Comparison of ENCODE assay signal across 8 mouse cellular contexts in genomic region chr16:91646681-91647419, GRCm38 (mm10). TPM values are rescaled to one million over a fixed set of nuclear protein-coding genes. Genes with fewer than 3 reads are reported as not detected.
DNase-seq lines count a peak whose midpoint lies in the region; ATAC-seq and TF ChIP-seq lines count a peak whose summit lies in the region.

Gene Gart, minus strand, starts transcription at chr16:91646952.

- H3K4me3 ChIP-seq in G1E (ENCODE audit: low read depth, low read length): peak within 1 kb of the TSS; percentile 83
- peak within 1 kb of the TSS; percentile 85 for H3K4me3 ChIP-seq in forebrain, postnatal 0 days (ENCODE audit: low read depth, low read length)
- H3K4me3 ChIP-seq in lung, embryonic 15.5 days: peak within 1 kb of the TSS; percentile 68

- peak within 1 kb of the TSS; percentile 99 for H3K27ac ChIP-seq in forebrain, postnatal 0 days (ENCODE audit: low read depth, low read length)
- H3K27ac ChIP-seq in lung, embryonic 15.5 days: peak within 1 kb of the TSS; percentile 99

- peak; percentile 52 for ATAC-seq in G1E (ENCODE audit: extremely low read depth, insufficient number of reproducible peaks, low FRiP score, poor library complexity, severe bottlenecking)
- ATAC-seq in forebrain, postnatal 0 days: peak; percentile 81
- ATAC-seq in lung, embryonic 15.5 days (ENCODE audit: borderline replicate concordance, extremely low read depth, low FRiP score, low TSS enrichment): peak; percentile 95

- H3K27me3 ChIP-seq in G1E (ENCODE audit: insufficient read depth, low read length): no peaks in the 10 kb centered on the region
- H3K27me3 ChIP-seq in forebrain, postnatal 0 days (ENCODE audit: insufficient read depth, low read length): no peaks in the 10 kb centered on the region
- no peaks in the 10 kb centered on the region for H3K27me3 ChIP-seq in lung, embryonic 15.5 days

- peak within 1 kb of the TSS; percentile 96 for H3K4me2 ChIP-seq in forebrain, postnatal 0 days (ENCODE audit: low read depth)
- H3K4me2 ChIP-seq in lung, embryonic 15.5 days: peak within 1 kb of the TSS; percentile 96

- peak within 1 kb of the TSS; percentile 95 for H3K9ac ChIP-seq in forebrain, postnatal 0 days
- H3K9ac ChIP-seq in lung, embryonic 15.5 days: peak within 1 kb of the TSS; percentile 84

- H3K36me3 ChIP-seq in G1E (replicated peaks): peaks cover 38% of the 10 kb centered on the region
- peaks cover 11% of the 10 kb centered on the region; the same call in 1 of the 2 replicates for H3K36me3 ChIP-seq in forebrain, postnatal 0 days (ENCODE audit: insufficient read depth)
- H3K36me3 ChIP-seq in lung, embryonic 15.5 days: peaks cover 13% of the 10 kb centered on the region

- WGBS in forebrain, postnatal 0 days: 1% methylated on average over 59 of the region's 59 CpGs
- under 1% methylated on average over 59 of the region's 59 CpGs for WGBS in lung, embryonic 15.5 days

- no peak for TF ChIP-seq CTCF in G1E (IDR thresholded peaks at IDR 0.05; ENCODE audit: low read depth, low read length)
- 0 out of 2 replicates have a peak, but pooled peaks have one; percentile 6 for TF ChIP-seq CTCF in forebrain, postnatal 0 days (IDR thresholded peaks at IDR 0.05; ENCODE audit: low read depth)

- DNase-seq in G1E (ENCODE audit: low spot score): peak; percentile 96
- peak; percentile 96 to 97 for DNase-seq in cerebellum, adult 18-20 months
- DNase-seq in forebrain, postnatal 0 days: peak; percentile 91
- peak; percentile 95 for DNase-seq in heart, postnatal 4 days
- DNase-seq in layer of hippocampus, adult 8-10 months (ENCODE audit: low spot score in 2 of 2): peak; percentile 89 to 90
- peak; percentile 91 for DNase-seq in ovary, adult 18-20 months (ENCODE audit: low spot score)
- DNase-seq in thymus, postnatal 10 days (ENCODE audit: low spot score in 2 of 2): peak; percentile 93 to 94

- H3K9me3 ChIP-seq in G1E (replicated peaks): no peaks in the 10 kb centered on the region
- H3K9me3 ChIP-seq in forebrain, postnatal 0 days (ENCODE audit: low read length): no peaks in the 10 kb centered on the region
- H3K9me3 ChIP-seq in lung, embryonic 15.5 days: no peaks in the 10 kb centered on the region

- H3K4me1 ChIP-seq in G1E (ENCODE audit: insufficient read depth, low read depth, low read length): peaks cover 39% of the 10 kb centered on the region
- peaks cover 4% of the 10 kb centered on the region; the same call in 1 of the 2 replicates for H3K4me1 ChIP-seq in forebrain, postnatal 0 days (ENCODE audit: insufficient read depth)
- H3K4me1 ChIP-seq in lung, embryonic 15.5 days: peaks cover 15% of the 10 kb centered on the region

RNA-seq across cellular contexts. Expression of gene Gart, which starts in this region (rescaled TPM):
- total RNA-seq in G1E (2014; fragmentation: Nextera tagmentation) (193 and 200 TPM in 2 replicates), G1E (2017) (275 and 327 TPM in 2 replicates)
- 631 and 715 TPM in 2 replicates for polyA plus RNA-seq in G1E (2012)
- 36.7 and 41.8 TPM in 2 replicates for total RNA-seq in forebrain, postnatal 0 days (2014; rRNA removed)
- 35.9 and 44.0 TPM in 2 replicates for polyA plus RNA-seq in forebrain, postnatal 0 days (2015; fragmentation: Nextera tagmentation; extraction: Ambion mirVana)
- 10 to 100 TPM; 71.2 to 77.2 TPM for total RNA-seq in heart, postnatal 4 days (2021)
- total RNA-seq in layer of hippocampus, adult 8-10 months (2022): 10 to 100 TPM; 51.4 to 67.0 (median 56.2) TPM
- 111 and 118 TPM in 2 replicates for polyA plus RNA-seq in lung, embryonic 15.5 days (2015; fragmentation: Nextera tagmentation; extraction: Ambion mirVana)

Comparison
In these comparisons a context has a peak if more than half of its experiments do, and no peak if none do; other contexts are left out.
1. Peak in every context shown above with its lines: DNase-seq, ATAC-seq, H3K4me3 ChIP-seq and H3K27ac ChIP-seq.